Mouse (Mus musculus) gastrocnemius, postnatal 4 days (tissue): ENCODE measurements around the gene Arhgdib. TPM values are rescaled to one million over a fixed set of nuclear protein-coding genes. Genes with fewer than 3 reads are reported as not detected.

ENCODE experiments used
- DNase-seq, 2 experiments: peaks; one replicate each; pipeline ENCODE4 v3.0.0; 2021 to 2022; ENCODE audit warnings: low spot score in 2 of 2, mixed read lengths in 2 of 2
- total RNA-seq, 2 experiments: library from RNA; stranded (reverse); gene quantifications; 2 replicates each; pipeline ENCODE4 v1.2.3; 2021

Arhgdib gene
- total RNA-seq, 2 experiments from 2014 or later: 28.4 to 31.1 TPM

DNA sequence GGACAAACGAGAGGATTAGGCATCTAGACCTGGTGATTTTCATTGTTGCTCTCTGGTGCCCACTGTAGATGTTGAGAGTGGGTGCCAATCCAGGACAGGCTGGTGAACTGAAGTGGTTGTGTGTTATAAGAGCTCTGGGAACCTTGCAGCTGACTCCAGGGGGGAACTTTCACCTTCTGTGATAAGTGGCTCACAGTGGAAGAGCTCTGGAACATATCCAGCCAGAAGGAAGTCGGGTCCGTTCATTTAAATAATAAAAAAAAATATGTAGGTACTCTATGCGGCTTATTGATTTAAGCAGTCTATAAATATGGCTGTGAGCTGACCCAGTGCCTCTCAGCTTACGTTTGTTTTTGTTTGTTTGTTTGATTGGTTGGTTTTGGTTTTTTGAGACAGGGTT lies 19.6 kb downstream of the Arhgdib start, which contains the start of gene Erp27:
Gene Erp27, minus strand, starts transcription at position 101 of the 400 bp plus-strand sequence.
- DNase-seq: no peak

DNA sequence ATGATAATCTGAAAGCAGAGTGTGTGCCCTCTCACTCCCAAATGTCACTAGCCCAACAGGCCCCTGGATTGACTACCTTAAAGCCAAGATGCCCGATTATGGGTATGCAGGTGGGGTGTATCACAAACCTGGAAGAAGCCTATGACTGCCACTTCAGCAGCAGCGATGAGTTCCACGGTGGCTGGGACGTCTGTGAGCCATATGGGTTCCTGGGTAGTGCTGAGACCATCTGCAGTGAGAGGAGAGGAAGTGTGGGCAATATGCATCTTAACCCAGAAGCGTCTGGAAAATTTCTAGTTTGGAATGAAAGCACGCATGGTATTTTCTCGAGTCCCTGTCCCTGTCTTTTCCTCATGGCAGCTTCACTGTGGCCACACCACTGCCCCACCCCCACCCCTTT lies 20.1 kb downstream of the Arhgdib start:
- DNase-seq: no peak

DNA sequence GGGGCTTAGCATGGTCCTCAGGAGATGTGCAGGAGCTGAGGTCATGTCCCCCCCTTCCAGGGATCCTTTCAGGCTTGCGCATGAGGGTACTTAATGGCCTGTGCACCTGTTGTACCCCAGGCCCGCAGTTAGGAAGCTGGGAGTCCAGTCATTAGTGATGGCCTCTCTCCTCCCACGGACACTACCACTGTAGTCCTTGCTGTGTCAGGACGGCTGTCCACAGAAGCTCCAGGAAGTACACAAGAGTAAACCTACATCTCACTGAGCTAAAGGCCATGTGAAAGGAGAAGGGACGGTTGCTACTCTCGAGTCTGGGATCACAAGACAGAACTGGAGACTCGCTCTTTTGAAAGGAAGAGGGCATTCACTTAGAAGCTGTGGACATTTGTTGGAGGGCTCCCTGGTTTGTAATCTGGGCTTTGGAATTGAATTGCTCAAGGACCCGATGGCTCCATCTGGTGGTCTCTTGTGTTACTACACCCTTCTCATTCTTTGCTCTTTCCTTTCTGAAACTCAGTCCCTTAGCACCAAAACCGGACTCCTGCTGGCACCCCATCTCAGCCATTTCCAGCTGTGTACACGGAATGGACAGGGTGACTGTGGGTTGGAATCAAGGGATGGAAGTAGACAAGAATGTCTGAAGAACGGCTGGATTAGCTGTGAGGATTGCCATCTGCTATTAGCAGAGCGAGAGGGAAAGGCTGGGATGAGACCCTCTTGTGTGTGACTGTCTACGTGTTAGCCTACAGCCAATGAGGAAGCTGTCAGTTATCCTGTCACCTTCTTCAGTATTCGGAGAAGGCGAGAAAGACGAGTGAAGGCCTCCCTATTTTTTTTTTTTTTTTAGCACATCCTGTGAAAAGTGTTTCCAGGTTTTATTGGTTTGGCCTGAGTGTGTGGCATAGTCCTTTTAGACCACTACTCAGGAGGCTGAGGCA lies 21.1 kb downstream of the Arhgdib start:
- peak; percentile 59 to 78 for DNase-seq

DNA sequence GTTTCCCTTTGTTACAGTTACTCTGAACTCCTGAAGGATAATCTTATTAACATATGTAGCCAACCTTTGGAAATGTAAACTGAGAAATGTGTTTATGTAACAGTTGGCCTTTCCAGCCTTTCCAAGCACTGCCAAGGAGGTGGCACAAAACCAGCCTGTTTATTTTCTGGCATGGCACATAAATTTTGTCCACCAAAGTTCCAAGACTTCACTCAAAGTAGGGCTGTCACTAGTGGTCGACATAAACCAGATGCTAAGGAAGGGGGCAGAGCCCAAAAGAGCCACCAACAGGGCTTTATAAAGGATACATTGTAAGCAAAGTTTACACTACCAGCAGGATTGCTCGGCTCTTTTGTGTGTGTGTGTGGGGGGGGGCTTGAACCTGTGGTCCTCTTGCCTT lies 23.8 kb downstream of the Arhgdib start:
- no peak for DNase-seq

DNA sequence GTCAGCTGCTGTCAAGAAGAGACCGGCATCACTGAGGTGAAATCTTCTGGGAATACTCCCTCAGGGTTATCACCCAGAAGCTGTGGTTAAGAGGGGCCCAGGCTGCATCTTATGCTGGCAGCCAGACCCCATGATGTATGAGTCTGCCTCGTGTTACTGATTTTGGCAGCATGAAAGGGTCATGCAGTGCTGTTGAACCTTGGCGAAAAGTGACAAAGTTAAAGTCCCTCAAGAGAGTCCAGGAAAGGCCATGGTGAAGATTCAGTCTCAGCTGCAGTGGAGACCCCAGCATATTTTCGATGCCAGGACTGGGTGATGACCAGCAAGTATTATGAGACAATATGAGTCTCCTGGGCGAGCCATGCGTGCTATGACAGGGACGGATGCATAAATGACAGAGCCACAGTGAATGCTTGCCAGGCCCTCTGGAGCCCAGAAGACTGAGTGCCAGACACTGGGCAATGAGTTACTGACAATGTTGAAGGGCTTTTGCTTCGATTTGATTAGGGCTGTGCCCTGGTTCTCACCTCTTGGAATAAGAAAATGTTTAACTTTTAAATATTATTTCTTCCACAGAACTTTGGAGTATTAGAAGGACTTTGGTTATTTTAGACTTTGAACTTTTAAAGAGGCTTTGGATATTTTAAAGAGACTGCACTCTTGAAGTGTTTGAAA lies 25.8 kb downstream of the Arhgdib start:
- no peak for DNase-seq

GRCm38 (mm10) chr6:136914234-136914633 lies 27.5 kb downstream of the Arhgdib start:
- no peak for DNase-seq

- DNase-seq: peak in 1 of 2 experiments; percentile 53
Observed at GRCm38 (mm10) chr6:136913384-136914126, 28.1 kb downstream of the Arhgdib start.

GRCm38 (mm10) chr6:136912751-136913265 lies 28.9 kb downstream of the Arhgdib start:
- no peak for DNase-seq

DNA sequence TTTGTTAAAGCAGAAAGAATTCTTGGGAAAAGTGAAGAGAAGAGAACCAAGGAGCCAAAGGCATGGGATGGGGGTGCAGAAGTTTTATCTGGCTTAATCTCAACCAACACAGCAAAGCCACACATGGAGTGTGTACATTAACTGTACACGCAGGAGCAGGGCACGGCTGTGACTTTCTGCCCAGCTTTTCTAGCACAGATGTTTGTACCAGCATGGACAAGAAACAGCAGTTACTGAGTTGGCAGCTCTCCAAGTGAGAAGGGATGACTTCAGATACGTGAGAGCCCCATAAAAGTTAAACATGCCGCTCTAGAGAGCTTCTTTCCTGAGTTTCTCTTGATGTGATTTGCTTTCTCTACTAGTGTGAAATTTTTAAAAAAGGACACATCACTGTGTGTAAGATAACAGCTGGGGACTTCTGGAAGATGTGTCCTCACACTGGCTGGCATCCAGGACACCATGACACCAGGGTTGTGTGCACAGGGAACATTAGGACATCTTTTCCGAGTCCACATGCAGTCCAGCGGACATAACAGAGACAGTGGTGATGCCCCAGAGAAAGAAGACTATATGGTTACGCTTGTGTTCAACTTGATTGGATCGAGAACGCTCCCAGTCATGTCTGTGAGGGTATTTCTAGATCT lies 31.3 kb downstream of the Arhgdib start:
- no peak for DNase-seq

DNA sequence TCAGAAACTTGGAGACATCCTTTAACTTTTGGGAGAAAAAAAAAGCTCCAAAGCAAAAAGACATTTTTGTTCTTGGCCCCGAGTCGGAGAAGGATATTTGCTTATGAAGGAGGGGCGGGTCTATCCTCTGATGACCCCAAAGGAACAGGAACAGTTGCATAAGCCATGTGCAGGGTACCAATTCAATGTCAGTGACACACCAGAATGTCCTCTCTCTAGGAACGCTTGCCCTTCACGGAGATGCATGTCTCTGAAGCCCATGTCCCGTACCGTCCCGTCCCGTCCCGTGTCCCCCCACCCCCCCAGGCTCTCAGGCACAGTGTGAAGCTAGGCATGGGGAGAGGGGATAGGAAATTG lies 34.8 kb downstream of the Arhgdib start:
- DNase-seq: no peak

DNA sequence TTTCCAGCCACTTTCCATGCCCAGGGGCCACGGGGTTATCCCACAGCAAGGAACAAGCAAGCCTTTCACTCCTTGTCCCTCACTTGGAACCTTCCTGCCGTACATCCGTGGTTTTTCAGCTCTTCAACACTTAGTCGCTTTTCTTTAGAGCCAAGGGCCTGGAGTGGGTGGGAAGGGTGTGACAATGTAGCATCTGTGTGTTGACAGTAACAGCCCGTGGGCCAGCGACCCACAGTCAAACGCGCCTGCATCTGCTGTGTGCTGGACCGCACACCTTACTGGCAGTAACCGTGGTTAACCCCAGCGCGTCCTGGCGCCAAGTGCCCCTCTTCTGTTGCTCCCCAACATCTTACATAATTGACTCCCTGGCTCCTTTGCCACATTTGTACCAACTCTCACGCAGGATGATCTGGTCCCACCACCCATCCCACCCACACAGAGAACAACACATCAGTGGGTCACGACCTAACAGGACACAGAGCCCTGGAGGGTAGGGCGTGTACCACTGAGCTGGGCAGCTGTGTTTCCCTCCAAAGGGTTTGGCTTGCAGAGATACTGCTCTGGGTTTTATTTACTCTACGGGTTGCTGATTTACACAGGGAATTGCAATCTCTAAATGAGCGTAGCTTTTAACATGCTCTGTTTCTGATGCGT lies 35.3 kb downstream of the Arhgdib start:
- DNase-seq: no peak

DNA sequence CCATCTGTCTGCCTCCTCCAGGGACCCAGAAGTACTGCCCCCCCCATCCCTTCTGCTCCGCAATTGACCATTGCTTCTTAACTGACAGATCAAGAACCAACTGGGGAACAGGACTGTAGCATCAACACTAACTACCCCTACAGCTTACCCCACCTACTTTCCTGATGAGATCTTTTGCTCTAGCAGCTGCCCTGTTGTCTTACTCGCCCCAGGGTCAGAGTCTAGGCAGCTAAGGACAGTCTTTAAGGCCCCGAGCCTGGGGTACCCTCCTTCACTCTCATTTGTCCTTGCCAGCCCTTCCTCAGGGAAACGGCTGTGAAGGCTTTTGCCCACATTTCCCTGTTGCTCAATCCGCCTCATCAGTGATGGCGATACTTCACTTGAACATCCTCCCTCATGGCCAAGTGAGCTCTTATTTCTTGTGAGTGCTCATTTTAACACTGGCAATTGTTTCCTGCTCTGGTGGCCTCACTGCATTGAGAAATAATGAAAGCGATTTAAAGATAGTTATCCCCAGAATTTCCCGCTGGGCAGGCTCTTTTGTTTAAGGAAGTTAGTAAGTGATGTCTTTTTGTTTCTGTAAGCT lies 37.7 kb downstream of the Arhgdib start:
- DNase-seq: no peak

DNA sequence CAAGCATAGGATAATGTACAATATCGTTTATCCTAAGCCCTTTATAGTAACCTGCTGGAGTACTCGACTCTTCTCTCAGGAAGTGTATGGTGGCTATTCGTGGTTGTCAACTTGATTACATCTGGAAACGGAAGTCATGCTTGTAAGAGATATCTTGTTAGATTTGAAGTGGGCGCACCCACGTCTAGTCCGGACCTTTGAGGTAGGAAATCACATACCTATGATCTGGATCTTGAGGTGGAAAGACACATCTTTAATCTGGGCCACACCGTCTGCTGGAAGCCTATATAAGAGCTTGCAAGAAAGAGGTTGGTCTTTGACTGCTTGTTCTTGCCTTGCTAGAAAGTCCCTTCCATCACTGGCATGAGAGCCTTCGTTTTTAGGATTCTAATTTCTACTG lies 39.2 kb downstream of the Arhgdib start:
- no peak for DNase-seq

GRCm38 (mm10) chr6:136901010-136901409 lies 40.7 kb downstream of the Arhgdib start:
- no peak for DNase-seq

DNA sequence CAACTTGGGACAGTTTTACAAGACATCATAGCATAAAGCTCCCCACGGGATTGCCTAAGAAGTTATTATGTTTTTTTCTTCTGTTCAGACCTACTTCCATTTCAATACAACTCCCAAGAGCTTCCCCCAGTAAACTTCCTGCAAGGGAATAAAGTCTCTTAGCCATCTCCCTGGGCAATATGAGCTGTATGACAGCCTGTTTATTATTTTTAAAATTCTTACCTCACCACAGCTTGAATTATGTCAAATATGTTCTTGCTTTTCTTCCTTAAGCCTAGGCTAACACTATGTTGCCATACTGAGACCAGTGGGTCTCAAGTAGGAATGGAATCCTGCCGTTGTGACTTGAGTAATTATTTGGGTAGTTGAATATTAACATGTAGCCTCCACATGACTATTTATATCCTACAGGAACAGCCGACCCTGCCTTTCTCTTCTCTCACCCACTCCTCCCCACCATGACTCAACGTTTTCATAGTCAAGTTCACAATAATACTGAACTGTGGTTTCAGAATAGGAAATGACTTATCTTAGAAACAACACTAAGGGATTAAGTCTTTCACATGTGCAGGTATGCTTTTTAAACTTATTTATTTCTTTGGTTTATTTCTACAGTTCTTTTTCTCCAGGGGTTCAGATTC lies 41.2 kb downstream of the Arhgdib start:
- DNase-seq: no peak

DNA sequence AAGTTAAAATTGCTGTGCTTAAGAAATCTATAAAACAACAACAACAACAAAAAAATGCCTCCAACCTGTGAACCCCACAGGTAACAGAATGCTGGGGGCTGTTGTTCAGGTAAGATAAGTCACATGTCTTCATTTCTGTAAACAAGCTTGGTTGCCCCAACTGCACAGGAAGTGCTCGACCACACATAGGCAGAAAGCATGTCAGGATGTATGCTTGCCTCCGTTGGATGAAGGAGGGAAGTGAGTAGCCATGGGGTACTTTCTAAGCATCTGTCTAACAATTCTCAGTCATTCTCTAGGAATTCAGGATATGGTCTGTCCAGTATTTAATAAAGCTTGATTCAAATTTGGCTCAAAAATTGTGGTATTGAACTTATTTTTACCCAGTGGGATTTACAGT lies 42.7 kb downstream of the Arhgdib start:
- no peak for DNase-seq

DNA sequence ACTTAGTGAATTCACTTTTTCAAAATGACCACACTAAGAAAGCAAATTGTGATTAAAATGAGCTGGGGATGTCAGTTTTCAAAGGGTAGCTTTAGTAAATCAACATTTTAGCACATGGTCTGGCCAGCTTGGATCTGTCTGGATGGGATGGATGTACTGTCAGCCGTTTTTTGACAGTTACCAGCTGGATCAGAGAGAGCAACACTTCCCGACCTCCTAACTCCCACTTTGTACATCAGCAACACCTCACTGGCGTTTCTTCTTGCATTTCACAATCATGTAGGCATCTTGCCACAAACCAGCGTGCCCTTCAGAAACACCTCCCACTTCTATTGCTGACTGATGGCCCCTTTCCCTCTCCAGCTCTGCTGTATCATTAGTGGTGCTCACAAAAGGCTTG lies 43.5 kb downstream of the Arhgdib start:
- no peak for DNase-seq

DNA sequence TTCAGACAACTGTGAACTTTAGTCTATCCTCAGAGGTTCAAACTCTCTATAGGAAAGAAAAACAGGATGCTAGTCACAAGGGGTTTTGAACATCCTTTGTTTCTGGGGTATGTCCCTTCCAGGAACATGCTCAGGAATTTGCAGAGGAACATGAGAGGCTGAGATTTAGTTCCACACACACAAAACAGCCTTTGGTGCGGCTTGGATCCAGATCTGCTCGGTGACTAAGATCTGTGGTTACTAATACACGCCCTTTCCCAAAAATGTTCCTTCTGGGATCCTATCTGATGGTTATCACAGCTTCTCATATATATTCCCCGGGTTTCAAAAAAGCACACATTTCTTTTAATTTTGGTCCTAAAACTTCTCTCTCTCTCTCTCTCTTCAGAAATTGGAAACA lies 43.9 kb downstream of the Arhgdib start:
- DNase-seq: no peak

- DNase-seq: no peak
Observed at GRCm38 (mm10) chr6:136894532-136895339, 47.0 kb downstream of the Arhgdib start.
